Mouse (Mus musculus): ENCODE data around the gene Gm11639. TPM values are rescaled to one million over a fixed set of nuclear protein-coding genes. Genes with fewer than 3 reads are reported as not detected.
"Not testable (repeated sequence)": the region's sequence is repeated elsewhere in the genome, so short reads cannot be mapped to it uniquely, and the experiment has no call there.

Gm11639 gene
- total and polyA plus RNA-seq, 3 experiments, result not detected

GRCm38 (mm10) chr11:105121792-105122191, 436.3 kb downstream of the Gm11639 start:
- peak; percentile 44 for TF ChIP-seq SMC3 (IDR thresholded peaks at IDR 0.05; ENCODE audit: low read depth, low read length)
- TF ChIP-seq TBP (IDR thresholded peaks at IDR 0.05; ENCODE audit: low read depth, low read length), result peak; percentile 87
- TF ChIP-seq RAD21 (IDR thresholded peaks at IDR 0.05; ENCODE audit: low read depth, low read length), result peak; percentile 37
- TF ChIP-seq CTCF (IDR thresholded peaks at IDR 0.05 in 2 of 3, conservative IDR thresholded peaks at IDR 0.05 in 1 of 3; ENCODE audit: control insufficient read depth in 1 of 3, insufficient read depth in 1 of 3, low read depth in 2 of 3, low read length in 3 of 3, poor library complexity in 1 of 3, severe bottlenecking in 1 of 3), result peak in 1 of 3 experiments; percentile 45; a peak in 2 of 6 replicates
- DNase-seq (ENCODE audit: low read depth, low spot score), result peak; percentile 40
- not testable (repeated sequence) for H3K36me3 ChIP-seq (ENCODE audit: control insufficient read depth in 1 of 2, insufficient read depth in 2 of 2, low read length in 2 of 2); H3K4me3 ChIP-seq (ENCODE audit: control insufficient read depth in 1 of 2, insufficient read depth in 1 of 2, low read depth in 2 of 2, low read length in 2 of 2); H3K9ac ChIP-seq (ENCODE audit: control insufficient read depth, low read depth, low read length, poor library complexity, severe bottlenecking); H3K79me2 ChIP-seq (ENCODE audit: control insufficient read depth, insufficient read depth, low read length, poor library complexity); H3K27me3 ChIP-seq (ENCODE audit: control insufficient read depth in 1 of 2, insufficient read depth in 2 of 2, low read length in 2 of 2); H3K4me1 ChIP-seq (ENCODE audit: control insufficient read depth in 1 of 2, insufficient read depth in 2 of 2, low read length in 2 of 2); H3K9me3 ChIP-seq (replicated peaks; ENCODE audit: insufficient read depth, low read length); H3K27ac ChIP-seq (ENCODE audit: control insufficient read depth, low read depth, low read length)

GRCm38 (mm10) chr11:105123986-105124385, 438.5 kb downstream of the Gm11639 start:
- Histone ChIP-seq H3K79me2 (ENCODE audit: control insufficient read depth, insufficient read depth, low read length, poor library complexity) (peaks cover 25% of the 10 kb centered on the region), H3K27me3 (ENCODE audit: control insufficient read depth in 1 of 2, insufficient read depth in 2 of 2, low read length in 2 of 2) (peaks cover 0 to 2% of the 10 kb centered on the region in 2 experiments; a peak in 2 of 4 replicates), H3K27ac (ENCODE audit: control insufficient read depth, low read depth, low read length) (no peak overlapping the region), H3K4me3 (ENCODE audit: control insufficient read depth in 1 of 2, insufficient read depth in 1 of 2, low read depth in 2 of 2, low read length in 2 of 2) (peak overlapping the region; percentile 43 to 47; a peak in 3 of 4 replicates), H3K9ac (ENCODE audit: control insufficient read depth, low read depth, low read length, poor library complexity, severe bottlenecking) (peak overlapping the region; percentile 32), H3K9me3 (replicated peaks; ENCODE audit: insufficient read depth, low read length) (no peaks in the 10 kb centered on the region), H3K36me3 (ENCODE audit: control insufficient read depth in 1 of 2, insufficient read depth in 2 of 2, low read length in 2 of 2) (peaks cover 4 to 15% of the 10 kb centered on the region in 2 experiments), H3K4me1 (ENCODE audit: control insufficient read depth in 1 of 2, insufficient read depth in 2 of 2, low read length in 2 of 2) (peaks cover 0 to 12% of the 10 kb centered on the region in 2 experiments; a peak in 3 of 4 replicates)
- peak; percentile 59; the same call in 1 of the 2 replicates for TF ChIP-seq MAZ (IDR thresholded peaks at IDR 0.05; ENCODE audit: low read depth, low read length)
- TF ChIP-seq RAD21 (IDR thresholded peaks at IDR 0.05; ENCODE audit: low read depth, low read length), result peak; percentile 82
- TF ChIP-seq EP300 (IDR thresholded peaks at IDR 0.05; ENCODE audit: low read depth in 1 of 2, low read length in 2 of 2), result no peak
- TF ChIP-seq CHD2 (IDR thresholded peaks at IDR 0.05; ENCODE audit: low read length), result no peak
- TF ChIP-seq ZC3H11A (IDR thresholded peaks at IDR 0.05; ENCODE audit: low read depth, low read length), result peak; percentile 60
- TF ChIP-seq MYC (IDR thresholded peaks at IDR 0.05; ENCODE audit: low read depth, low read length), result peak; percentile 77
- TF ChIP-seq MAX (IDR thresholded peaks at IDR 0.05; ENCODE audit: low read length), result 0 out of 2 replicates have a peak, but pooled peaks have one; percentile 18
- TF ChIP-seq SMC3 (IDR thresholded peaks at IDR 0.05; ENCODE audit: low read depth, low read length), result peak; percentile 73
- TF ChIP-seq CTCF (IDR thresholded peaks at IDR 0.05 in 2 of 3, conservative IDR thresholded peaks at IDR 0.05 in 1 of 3; ENCODE audit: control insufficient read depth in 1 of 3, insufficient read depth in 1 of 3, low read depth in 2 of 3, low read length in 3 of 3, poor library complexity in 1 of 3, severe bottlenecking in 1 of 3), result peak; percentile 68 to 97 (median 88)
- TF ChIP-seq HCFC1 (IDR thresholded peaks at IDR 0.05; ENCODE audit: low read depth, low read length), result peak; percentile 55; the same call in 1 of the 2 replicates
- peak; percentile 41; the same call in 1 of the 2 replicates for TF ChIP-seq MXI1 (IDR thresholded peaks at IDR 0.05; ENCODE audit: low read depth, low read length)
- TF ChIP-seq SIN3A (IDR thresholded peaks at IDR 0.05; ENCODE audit: low read length), result peak; percentile 58
- TF ChIP-seq ZNF384 (IDR thresholded peaks at IDR 0.05; ENCODE audit: low read depth, low read length), result 0 out of 2 replicates have a peak, but pooled peaks have one; percentile 7
- no peak for TF ChIP-seq POLR2AphosphoS2 (IDR thresholded peaks at IDR 0.05; ENCODE audit: low read length)
- no peak for TF ChIP-seq USF2 (IDR thresholded peaks at IDR 0.05; ENCODE audit: borderline replicate concordance in 1 of 2, insufficient read depth in 1 of 2, low read depth in 1 of 2, low read length in 2 of 2)
- TF ChIP-seq ELF1 (IDR thresholded peaks at IDR 0.05; ENCODE audit: low read depth, low read length), result 0 out of 2 replicates have a peak, but pooled peaks have one; percentile 32
- DNase-seq (ENCODE audit: low read depth, low spot score), result peak; percentile 90

All from MEL (cell line).